Mouse (Mus musculus): ENCODE results near the gene Rap1b. TPM values are rescaled to one million over a fixed set of nuclear protein-coding genes. Genes with fewer than 3 reads are reported as not detected.

Gene Rap1b
- total and polyA plus RNA-seq, 2 experiments from 2014 or later = 46.1 to 105 TPM

DNA sequence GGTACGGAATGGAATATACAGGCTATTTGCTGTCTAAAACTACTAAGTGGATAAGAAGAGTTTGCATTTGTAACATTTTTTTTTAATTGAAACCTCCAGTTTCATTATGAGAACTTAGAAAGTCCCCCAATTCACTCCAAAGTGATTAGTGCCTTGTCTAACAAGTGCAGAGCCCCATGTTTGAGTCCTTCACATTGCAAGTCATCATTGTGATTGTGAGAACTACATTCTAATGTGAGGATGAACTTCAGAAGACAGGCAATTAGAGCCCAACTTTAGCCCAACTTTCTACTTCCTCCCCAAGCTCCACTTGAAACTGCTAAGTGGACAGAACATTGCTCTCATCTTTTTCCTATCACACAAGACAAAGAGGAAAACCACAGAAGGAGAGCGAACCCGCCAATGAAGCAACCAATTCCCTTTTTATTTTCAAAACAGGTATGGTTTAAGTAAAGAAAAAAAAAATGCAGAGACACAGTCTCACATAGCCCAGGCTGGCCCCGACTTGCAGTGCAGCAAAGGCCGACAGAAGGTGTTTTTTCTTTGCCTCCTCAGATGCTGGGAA lies 5.3 kb downstream of the Rap1b start:
- ATAC-seq (ENCODE audit: insufficient read depth, low read depth) = no peak
- Histone ChIP-seq H3K9me3 (replicated peaks; ENCODE audit: control insufficient read depth, low read length) (no peaks in the 10 kb centered on the region), H3K4me1 (ENCODE audit: control insufficient read depth, insufficient read depth) (peaks cover 39% of the 10 kb centered on the region), H3K9ac (replicated peaks; ENCODE audit: low read depth, low read length) (no peak overlapping the region), H3K27me3 (ENCODE audit: control insufficient read depth, insufficient read depth, low read length) (no peaks in the 10 kb centered on the region), H3K4me3 (ENCODE audit: low read depth, low read length) (no peak overlapping the region), H3K27ac (ENCODE audit: low read depth) (no peak overlapping the region), H3K4me2 (ENCODE audit: low read depth, low read length) (no peak overlapping the region), H3K36me3 (replicated peaks; ENCODE audit: control insufficient read depth, insufficient read depth, low read length) (no peaks in the 10 kb centered on the region)
- TF ChIP-seq CTCF (IDR thresholded peaks at IDR 0.05; ENCODE audit: low read depth) = no peak
- TF ChIP-seq EP300 (IDR thresholded peaks at IDR 0.05; ENCODE audit: low read depth) = no peak
- 76% methylated on average over 5 of the region's 5 CpGs for WGBS
- DNase-seq (ENCODE audit: low spot score) = no peak

DNA sequence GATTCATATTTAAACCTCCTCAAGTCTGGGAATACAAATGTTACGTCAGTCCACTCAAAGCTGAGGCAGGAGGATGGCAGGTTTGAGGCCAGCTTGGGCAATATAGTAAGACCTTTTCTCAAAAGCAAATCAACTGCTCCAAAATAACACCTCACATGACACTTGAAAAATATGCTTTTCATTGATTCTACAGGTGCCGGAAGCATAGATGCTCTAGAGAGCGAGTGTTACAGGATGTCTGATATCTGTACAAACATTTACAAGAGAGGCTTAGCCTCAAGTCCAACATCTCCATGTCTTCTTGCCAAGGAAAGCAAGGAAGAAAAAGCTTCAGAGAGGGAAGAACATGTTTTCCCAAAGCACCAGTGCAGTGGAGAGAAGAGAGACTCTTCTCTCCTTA lies 6.1 kb downstream of the Rap1b start:
- no peak for DNase-seq (ENCODE audit: low spot score)
- no peak overlapping the region for H3K9ac ChIP-seq (replicated peaks; ENCODE audit: low read depth, low read length)
- no peak overlapping the region for H3K27ac ChIP-seq (ENCODE audit: low read depth)
- peaks cover 41% of the 10 kb centered on the region for H3K4me1 ChIP-seq (ENCODE audit: control insufficient read depth, insufficient read depth)
- no peaks in the 10 kb centered on the region for H3K36me3 ChIP-seq (replicated peaks; ENCODE audit: control insufficient read depth, insufficient read depth, low read length)
- H3K4me3 ChIP-seq (ENCODE audit: low read depth, low read length) = no peak overlapping the region
- no peak overlapping the region for H3K4me2 ChIP-seq (ENCODE audit: low read depth, low read length)
- H3K9me3 ChIP-seq (replicated peaks; ENCODE audit: control insufficient read depth, low read length) = no peaks in the 10 kb centered on the region
- TF ChIP-seq EP300 (IDR thresholded peaks at IDR 0.05; ENCODE audit: low read depth) = no peak
- no peak for TF ChIP-seq CTCF (IDR thresholded peaks at IDR 0.05; ENCODE audit: low read depth)
- WGBS = 73% methylated on average over 3 of the region's 3 CpGs
- no peak for ATAC-seq (ENCODE audit: insufficient read depth, low read depth)
- H3K27me3 ChIP-seq (ENCODE audit: control insufficient read depth, insufficient read depth, low read length) = no peaks in the 10 kb centered on the region

DNA sequence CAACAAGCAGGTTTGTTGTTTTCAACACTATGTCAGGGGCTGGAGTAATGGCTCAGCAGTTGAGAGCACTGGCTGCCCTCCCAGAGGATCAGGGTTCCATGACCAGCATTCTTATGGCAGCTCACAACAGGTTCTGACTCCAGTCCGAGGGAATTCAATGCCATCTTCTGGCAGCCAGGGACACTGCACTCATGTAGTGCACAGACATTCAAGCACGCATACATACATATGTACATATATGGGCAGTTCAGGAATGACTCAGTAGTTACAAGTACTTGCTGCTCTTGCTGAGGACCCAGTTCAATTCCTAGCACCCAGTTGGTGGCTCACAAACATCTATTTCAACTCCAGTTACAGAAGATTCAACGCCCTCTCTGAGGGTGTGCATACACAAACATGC lies 6.9 kb downstream of the Rap1b start:
- no peak for DNase-seq (ENCODE audit: low spot score)
- no peaks in the 10 kb centered on the region for H3K27me3 ChIP-seq (ENCODE audit: control insufficient read depth, insufficient read depth, low read length)
- H3K9me3 ChIP-seq (replicated peaks; ENCODE audit: control insufficient read depth, low read length) = no peaks in the 10 kb centered on the region
- no peak overlapping the region for H3K4me2 ChIP-seq (ENCODE audit: low read depth, low read length)
- TF ChIP-seq EP300 (IDR thresholded peaks at IDR 0.05; ENCODE audit: low read depth) (no peak), CTCF (IDR thresholded peaks at IDR 0.05; ENCODE audit: low read depth) (peak; percentile 20; the same call in 1 of the 2 replicates)
- H3K4me3 ChIP-seq (ENCODE audit: low read depth, low read length) = no peak overlapping the region
- peaks cover 36% of the 10 kb centered on the region for H3K4me1 ChIP-seq (ENCODE audit: control insufficient read depth, insufficient read depth)
- no peak for ATAC-seq (ENCODE audit: insufficient read depth, low read depth)
- no peak overlapping the region for H3K27ac ChIP-seq (ENCODE audit: low read depth)
- no peak overlapping the region for H3K9ac ChIP-seq (replicated peaks; ENCODE audit: low read depth, low read length)
- WGBS = 87% methylated on average over 3 of the region's 3 CpGs
- no peaks in the 10 kb centered on the region for H3K36me3 ChIP-seq (replicated peaks; ENCODE audit: control insufficient read depth, insufficient read depth, low read length)

DNA sequence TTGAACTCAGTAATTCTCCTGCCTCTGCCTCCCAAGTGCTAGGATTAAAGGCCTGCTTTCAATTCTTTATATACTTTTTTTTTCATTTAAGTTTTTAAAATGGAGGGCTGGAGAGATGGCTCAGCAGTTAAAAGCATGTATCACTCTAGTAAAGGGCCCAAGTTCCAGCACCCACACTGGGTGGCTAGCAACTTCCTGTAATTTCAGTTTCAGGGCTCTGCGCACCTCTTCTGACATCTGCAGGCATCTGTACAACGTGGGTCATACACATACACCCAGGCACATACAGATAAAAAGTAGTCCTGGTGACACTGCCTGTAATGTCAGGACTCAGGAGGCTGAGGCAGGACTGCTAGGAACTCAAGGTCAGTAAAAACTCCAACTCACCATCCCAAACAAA lies 9.5 kb downstream of the Rap1b start:
- Histone ChIP-seq H3K9me3 (replicated peaks; ENCODE audit: control insufficient read depth, low read length) (no peaks in the 10 kb centered on the region), H3K4me1 (ENCODE audit: control insufficient read depth, insufficient read depth) (peaks cover 21% of the 10 kb centered on the region), H3K36me3 (replicated peaks; ENCODE audit: control insufficient read depth, insufficient read depth, low read length) (no peaks in the 10 kb centered on the region), H3K9ac (replicated peaks; ENCODE audit: low read depth, low read length) (no peak overlapping the region), H3K4me3 (ENCODE audit: low read depth, low read length) (no peak overlapping the region), H3K27me3 (ENCODE audit: control insufficient read depth, insufficient read depth, low read length) (no peaks in the 10 kb centered on the region), H3K27ac (ENCODE audit: low read depth) (no peak overlapping the region), H3K4me2 (ENCODE audit: low read depth, low read length) (no peak overlapping the region)
- no peak for DNase-seq (ENCODE audit: low spot score)
- 55% methylated on average over 2 of the region's 2 CpGs for WGBS
- TF ChIP-seq EP300 (IDR thresholded peaks at IDR 0.05; ENCODE audit: low read depth) (no peak), CTCF (IDR thresholded peaks at IDR 0.05; ENCODE audit: low read depth) (no peak)
- no peak for ATAC-seq (ENCODE audit: insufficient read depth, low read depth)

DNA sequence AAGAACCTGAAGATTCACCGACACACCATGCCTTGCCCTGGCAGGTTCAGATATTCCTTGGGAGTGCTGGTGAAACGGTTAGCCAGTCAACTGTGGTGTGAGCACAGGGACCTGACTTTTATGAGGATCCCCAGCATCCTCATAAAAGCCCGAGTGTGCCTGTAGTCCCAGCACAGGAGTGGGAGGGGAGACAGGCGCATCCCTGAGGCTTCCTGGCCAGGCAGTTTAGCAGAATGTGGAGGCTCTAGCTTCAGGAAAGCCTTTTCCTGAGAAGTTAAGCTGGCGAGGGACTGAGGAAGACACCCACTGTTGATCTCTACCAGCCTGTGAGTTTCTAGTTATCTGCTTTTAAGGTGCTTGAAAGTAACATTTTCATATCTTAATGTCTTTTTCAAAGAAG lies 10.4 kb downstream of the Rap1b start:
- no peak for DNase-seq (ENCODE audit: low spot score)
- ATAC-seq (ENCODE audit: insufficient read depth, low read depth) = no peak
- Histone ChIP-seq H3K4me3 (ENCODE audit: low read depth, low read length) (no peak overlapping the region), H3K9me3 (replicated peaks; ENCODE audit: control insufficient read depth, low read length) (no peaks in the 10 kb centered on the region), H3K9ac (replicated peaks; ENCODE audit: low read depth, low read length) (no peak overlapping the region), H3K27ac (ENCODE audit: low read depth) (no peak overlapping the region), H3K4me1 (ENCODE audit: control insufficient read depth, insufficient read depth) (peaks cover 20% of the 10 kb centered on the region), H3K4me2 (ENCODE audit: low read depth, low read length) (no peak overlapping the region), H3K27me3 (ENCODE audit: control insufficient read depth, insufficient read depth, low read length) (no peaks in the 10 kb centered on the region), H3K36me3 (replicated peaks; ENCODE audit: control insufficient read depth, insufficient read depth, low read length) (no peaks in the 10 kb centered on the region)
- no peak for TF ChIP-seq EP300 (IDR thresholded peaks at IDR 0.05; ENCODE audit: low read depth)
- no peak for TF ChIP-seq CTCF (IDR thresholded peaks at IDR 0.05; ENCODE audit: low read depth)
- WGBS = 61% methylated on average over 5 of the region's 5 CpGs

DNA sequence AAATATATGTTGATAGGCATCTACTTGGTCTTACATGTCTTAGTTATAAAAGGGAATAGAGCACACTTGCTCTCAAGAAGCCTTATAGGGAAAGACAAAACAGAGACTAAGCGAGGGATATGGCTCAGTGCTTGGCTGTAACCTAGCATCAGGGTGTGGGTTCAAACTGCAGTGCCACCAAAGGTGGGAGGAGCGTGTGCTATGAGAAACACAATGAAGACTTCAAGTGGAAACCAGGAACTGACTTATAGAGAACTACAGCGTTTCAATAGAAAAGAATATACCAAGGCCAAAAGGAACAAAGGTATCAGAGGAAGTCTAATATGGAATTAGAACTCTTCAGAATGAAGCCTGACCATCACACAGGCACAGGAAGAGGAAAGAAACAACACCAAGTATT lies 15.0 kb downstream of the Rap1b start:
- H3K27ac ChIP-seq (ENCODE audit: low read depth) = no peak overlapping the region
- DNase-seq (ENCODE audit: low spot score) = no peak
- peaks cover 14% of the 10 kb centered on the region for H3K4me1 ChIP-seq (ENCODE audit: control insufficient read depth, insufficient read depth)
- no peaks in the 10 kb centered on the region for H3K9me3 ChIP-seq (replicated peaks; ENCODE audit: control insufficient read depth, low read length)
- ATAC-seq (ENCODE audit: insufficient read depth, low read depth) = no peak
- no peak overlapping the region for H3K9ac ChIP-seq (replicated peaks; ENCODE audit: low read depth, low read length)
- TF ChIP-seq EP300 (IDR thresholded peaks at IDR 0.05; ENCODE audit: low read depth) (no peak), CTCF (IDR thresholded peaks at IDR 0.05; ENCODE audit: low read depth) (no peak)
- WGBS = 74% methylated on average over 3 of the region's 3 CpGs
- no peaks in the 10 kb centered on the region for H3K27me3 ChIP-seq (ENCODE audit: control insufficient read depth, insufficient read depth, low read length)
- no peak overlapping the region for H3K4me2 ChIP-seq (ENCODE audit: low read depth, low read length)
- no peaks in the 10 kb centered on the region for H3K36me3 ChIP-seq (replicated peaks; ENCODE audit: control insufficient read depth, insufficient read depth, low read length)
- H3K4me3 ChIP-seq (ENCODE audit: low read depth, low read length) = no peak overlapping the region

Measured in heart, postnatal 0 days (tissue).